Mouse (Mus musculus): ENCODE results near the gene Trim7.
"Not testable (repeated sequence)": the region's sequence is repeated elsewhere in the genome, so short reads cannot be mapped to it uniquely, and the experiment has no call there.

Trim7 gene

DNA sequence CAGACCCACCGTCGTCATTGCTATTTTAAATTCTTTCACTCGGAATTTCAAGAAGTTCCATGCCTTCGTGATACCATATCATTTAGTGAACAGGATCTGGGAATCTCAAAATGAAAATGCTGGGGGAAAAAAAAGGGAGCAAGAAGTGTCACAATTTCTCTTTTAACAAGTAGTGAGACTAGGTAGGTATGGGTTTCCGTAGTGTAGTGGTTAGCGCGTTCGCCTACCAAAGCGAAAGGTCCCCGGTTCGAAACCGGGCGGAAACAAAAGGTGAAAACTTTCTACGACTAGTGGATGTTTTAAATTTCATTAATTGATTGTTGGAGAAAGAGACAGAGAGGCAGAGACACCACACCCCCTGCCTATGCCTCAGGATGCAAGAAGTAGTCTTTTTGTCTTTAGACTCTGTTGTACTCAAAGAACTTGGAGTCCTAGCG, 2.4 kb upstream of the Trim7 start:
- DNase-seq (ENCODE audit: low read depth in 2 of 2, low spot score in 2 of 2), result peak; percentile 73 to 75

DNA sequence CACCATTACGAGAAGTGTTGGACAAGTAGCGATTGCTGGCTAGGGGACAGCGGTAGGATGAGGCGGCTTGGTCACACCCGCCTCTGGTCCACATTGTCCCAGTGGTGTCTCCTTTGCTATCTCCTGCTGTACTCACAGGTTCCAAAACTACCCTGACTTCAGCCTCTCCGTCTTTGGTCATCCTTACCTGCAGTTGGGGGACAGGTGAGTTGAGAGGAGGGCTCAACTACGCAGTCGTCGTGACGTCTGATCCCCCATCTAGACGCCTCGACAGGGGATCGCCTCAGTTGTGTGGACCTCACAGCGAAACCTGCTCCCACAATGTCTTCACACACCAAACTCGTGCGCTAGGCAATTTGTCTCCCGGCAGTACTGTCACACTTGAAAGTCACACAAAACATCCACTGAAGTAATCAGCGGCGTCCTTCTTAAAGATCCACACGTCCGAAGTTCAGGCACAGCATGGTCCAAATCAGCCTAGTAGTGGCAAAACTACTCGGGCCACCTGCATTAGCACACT, 1.6 kb upstream of the Trim7 start:
- DNase-seq (ENCODE audit: low read depth in 2 of 2, low spot score in 2 of 2), result no peak

DNA sequence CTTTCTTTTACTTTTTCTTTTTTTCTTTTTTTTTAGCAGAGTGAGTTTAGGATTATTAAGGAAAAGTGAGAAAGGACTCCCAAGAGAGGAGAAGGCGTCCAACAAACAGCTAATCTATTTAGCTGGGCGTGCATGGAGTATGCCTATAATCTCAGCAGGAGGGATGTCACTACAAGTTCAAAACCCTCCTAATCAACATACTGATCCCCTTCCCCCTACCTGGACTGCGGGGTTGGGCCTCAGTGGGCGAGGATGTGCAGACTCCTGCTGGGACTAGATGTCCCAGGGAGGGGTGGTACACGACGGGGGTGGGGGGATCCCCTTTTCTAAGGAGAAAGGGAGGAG, 784 bp downstream of the Trim7 start:
- no peak for DNase-seq (ENCODE audit: low read depth in 2 of 2, low spot score in 2 of 2)

DNA sequence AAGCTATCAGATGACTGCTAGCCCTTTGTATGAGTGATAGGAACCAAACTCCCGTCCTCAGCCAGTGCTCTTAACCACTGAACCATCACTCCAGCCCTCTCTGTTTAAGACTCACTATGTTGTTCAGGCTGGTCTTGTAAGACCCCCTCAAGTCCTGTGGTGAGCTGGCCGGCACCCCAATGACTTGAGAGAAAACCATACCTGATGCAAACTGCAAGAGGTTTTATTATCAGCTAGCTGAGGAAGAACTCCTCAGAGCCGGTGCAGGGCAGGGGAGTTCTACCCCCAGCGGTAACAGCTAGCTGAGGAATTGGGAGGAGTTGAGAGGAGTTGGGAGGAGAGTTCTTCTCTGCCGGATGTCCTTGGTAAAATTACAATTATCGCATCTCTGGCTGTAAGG, 2.0 kb downstream of the Trim7 start:
- DNase-seq (ENCODE audit: low read depth in 2 of 2, low spot score in 2 of 2), result no peak

DNA sequence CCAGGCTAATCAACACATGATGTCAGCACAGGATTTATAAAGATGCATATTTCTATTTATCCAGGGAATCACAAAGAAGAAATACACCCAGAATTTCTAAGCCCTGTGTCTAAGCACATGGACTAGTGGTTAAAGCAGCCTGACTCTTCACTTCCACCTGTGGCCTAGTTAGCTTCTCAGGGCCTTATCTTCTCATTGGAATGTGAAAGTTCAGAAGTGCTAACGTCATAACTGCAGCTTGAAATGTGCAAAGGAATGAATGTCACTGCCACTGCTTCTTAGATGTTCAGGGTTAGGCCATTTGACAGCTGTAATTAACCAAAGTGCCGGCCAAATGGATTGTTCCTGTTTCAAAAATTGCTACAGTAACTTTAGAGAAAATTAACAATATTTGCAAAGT, 4.3 kb downstream of the Trim7 start:
- no peak for DNase-seq (ENCODE audit: low read depth in 2 of 2, low spot score in 2 of 2)

DNA sequence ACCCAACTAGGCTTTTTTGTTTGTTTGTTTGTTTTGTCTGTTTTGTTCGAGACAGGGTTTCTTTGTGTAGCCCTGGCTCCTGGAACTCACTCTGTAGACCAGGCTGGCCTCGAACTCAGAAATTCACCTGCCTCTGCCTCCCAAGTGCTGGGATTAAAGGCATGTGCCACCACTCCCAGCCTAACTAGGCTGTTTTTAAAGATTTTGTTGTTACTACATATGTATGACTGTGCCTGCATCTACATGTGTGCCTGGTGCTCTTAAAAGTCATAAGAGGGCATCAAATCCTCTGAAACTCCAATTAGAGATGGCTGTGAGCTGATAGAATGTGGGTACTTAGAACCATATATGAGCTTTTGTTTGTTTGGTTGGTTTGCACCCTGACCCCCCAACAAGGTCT, 5.3 kb downstream of the Trim7 start:
- no peak for DNase-seq (ENCODE audit: low read depth in 2 of 2, low spot score in 2 of 2)

DNA sequence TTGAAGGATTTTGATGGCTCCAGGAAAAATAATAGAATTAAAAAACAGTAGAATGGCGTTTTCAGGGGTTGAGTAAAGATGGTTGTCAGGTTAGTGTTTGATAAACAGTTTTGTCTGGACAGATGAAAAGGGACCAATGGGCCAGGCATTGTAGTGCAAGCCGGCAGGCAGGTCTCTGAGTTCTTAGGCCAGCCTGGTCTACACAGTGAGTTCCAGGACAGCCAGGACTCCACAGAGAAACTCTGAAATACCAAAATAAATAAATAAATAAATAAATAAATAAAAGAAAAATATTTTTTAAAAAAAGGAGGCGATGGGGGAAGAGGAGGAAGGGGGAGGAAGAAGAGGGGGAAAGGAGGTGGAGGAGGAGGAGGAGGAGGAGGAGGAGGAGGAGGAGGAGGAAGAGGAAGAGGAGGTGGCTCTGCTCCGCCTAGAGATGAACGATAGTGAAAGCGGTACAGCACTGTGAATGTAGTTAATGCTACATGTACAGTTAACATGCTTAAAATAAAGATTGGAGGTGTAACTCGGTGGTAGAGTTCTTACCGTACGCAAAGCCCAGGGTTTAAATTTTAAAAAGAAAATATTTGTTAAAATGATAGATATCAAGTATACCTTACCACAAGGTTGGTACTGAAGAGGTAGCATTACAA, 7.3 kb downstream of the Trim7 start:
- no peak for DNase-seq (ENCODE audit: low read depth in 2 of 2, low spot score in 2 of 2)

DNA sequence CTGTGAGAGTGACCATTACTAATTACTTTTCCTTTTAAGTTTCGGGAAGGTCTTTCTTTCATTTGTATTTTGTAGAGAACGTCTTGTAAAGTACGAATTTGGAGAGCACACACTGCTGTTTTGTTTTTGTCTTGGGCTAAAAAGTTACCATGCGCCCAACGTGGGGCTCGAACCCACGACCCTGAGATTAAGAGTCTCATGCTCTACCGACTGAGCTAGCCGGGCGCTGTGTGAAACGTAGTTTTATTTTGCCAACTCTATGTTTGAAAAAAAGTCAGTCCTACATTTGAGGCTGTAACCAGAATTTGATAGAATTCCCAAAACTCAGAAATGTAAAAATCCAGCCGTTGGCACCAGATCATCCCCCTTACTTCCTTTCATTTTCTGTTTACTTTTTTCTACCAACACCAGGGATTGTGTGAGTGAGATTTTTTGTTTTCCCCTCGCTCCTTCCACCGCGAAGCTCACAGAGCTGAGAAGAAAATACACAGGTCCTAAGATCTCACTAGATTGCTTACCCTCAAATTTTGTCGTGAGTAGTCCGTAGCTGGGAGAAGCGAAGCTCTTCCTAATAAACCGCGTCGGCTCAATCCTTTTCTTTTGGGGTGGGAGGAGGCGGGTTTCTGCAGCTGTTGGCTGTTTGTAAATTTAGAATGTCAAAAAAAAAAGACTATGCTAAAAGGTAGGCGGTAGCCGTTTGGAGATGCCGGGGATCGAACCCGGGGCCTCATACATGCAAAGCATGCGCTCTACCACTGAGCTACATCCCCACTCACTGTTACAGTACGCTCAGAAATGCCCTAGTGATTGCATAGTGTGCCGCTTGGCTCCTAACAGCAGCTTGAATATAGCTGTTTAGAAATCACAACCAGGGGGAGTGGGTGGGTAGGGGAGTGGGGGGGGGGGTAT, 8.0 kb downstream of the Trim7 start:
- DNase-seq (ENCODE audit: low read depth in 2 of 2, low spot score in 2 of 2), result peak; percentile 89 to 93

DNA sequence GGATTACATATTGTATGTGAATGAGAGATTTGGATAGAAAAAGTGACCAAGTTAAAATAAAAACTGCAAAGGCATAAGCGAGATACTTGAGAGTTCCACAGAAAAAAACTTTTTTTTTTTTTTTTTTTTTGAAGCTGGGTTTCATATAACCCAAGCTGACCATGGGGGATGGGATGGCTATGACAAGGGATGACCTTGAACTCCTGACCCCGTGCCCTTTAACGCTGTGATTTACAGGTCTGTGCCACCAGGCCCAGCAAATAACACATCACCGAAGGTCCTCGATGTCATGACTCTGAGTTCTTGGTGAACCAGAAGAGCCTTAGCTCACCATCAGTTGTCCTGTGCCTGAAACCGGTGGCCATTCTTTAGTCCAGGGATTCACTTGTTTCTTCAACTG, 10.0 kb downstream of the Trim7 start:
- DNase-seq (ENCODE audit: low read depth in 2 of 2, low spot score in 2 of 2), result no peak

DNA sequence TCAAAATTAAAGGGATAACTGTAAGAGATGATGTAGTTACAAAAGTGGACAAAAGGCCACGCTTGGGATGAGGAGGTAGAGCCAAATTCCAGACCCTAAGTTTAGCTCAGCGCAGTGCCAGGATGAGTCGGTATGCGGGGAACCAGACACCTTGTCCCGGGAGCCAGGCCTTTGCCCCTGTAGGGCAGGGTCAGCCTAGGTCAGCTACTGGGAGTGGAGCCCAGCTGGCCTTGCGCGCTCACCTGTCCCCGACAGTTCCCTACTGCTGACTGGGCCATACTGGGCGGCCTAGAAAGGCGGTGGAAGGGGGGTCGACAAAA, 11.0 kb downstream of the Trim7 start:
- no peak for DNase-seq (ENCODE audit: low read depth in 2 of 2, low spot score in 2 of 2)

DNA sequence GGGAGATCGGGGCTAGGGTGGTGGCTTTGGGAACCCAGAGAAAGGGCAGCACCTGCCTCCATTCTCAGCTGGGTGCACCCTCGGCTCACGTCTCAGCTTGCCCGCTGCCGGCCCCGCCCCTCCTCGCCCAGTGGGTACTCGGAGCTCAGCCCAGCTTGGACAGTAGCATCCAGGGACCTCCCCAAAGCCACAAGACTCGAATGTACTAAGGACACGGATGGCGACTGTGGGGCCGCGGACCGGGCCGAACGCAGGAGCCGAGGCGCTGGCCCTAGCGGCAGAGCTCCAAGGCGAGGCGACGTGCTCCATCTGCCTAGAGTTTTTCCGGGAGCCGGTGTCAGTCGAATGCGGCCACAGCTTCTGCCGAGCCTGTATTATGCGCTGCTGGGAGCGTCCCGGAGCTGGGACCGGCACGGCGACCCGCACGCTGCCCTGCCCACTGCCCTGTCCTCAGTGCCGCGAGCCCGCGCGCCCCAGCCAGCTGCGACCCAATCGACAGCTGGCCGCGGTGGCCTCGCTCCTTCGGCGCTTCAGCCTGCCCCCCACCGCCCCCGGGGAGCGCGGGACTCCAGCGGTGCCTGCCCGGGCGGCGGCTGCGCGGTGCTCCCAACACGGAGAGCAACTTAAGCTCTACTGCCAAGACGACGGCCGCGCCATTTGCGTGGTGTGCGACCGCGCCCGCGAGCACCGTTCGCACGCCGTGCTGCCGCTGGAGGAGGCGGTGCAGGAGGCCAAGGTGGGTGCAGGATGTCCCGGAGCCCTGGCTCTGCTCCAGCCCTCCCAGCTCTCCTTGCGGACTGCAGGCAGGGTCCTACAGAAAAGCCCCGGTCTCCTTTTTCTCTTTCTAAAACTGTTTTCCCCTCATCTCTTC, 11.6 kb downstream of the Trim7 start:
- peak; percentile 47 to 52 for DNase-seq (ENCODE audit: low read depth in 2 of 2, low spot score in 2 of 2)

DNA sequence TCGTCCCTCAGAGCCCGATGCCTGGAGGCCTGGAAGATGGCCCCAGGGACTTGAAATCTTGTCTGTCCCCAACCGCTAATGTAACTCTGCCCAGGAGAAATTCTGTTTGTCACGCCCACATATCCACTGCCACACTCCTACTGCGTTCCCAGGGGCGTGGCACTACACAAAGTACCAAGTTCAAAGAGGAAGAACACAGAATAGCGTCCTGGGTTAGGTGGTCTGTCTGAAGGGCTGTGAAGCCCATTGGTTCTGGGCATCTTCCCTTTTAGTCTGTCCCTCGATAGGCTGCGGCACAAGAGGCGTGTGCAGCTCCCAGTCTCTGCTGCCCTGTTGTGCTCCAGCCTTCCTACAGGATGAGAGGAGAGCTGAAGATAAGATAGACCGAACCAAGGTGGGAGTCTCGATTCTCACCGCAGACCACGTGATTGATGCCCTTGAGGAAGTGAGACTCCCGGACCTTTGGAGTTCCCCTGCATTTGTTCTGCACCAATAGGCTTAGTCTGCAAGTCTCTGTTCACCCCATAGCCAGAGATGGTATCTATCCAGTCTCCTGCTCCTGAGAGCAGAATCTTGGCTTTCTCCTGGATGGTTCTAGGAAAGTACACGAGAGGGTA, 12.3 kb downstream of the Trim7 start:
- peak in 1 of 2 experiments; percentile 33 for DNase-seq (ENCODE audit: low read depth in 2 of 2, low spot score in 2 of 2)

DNA sequence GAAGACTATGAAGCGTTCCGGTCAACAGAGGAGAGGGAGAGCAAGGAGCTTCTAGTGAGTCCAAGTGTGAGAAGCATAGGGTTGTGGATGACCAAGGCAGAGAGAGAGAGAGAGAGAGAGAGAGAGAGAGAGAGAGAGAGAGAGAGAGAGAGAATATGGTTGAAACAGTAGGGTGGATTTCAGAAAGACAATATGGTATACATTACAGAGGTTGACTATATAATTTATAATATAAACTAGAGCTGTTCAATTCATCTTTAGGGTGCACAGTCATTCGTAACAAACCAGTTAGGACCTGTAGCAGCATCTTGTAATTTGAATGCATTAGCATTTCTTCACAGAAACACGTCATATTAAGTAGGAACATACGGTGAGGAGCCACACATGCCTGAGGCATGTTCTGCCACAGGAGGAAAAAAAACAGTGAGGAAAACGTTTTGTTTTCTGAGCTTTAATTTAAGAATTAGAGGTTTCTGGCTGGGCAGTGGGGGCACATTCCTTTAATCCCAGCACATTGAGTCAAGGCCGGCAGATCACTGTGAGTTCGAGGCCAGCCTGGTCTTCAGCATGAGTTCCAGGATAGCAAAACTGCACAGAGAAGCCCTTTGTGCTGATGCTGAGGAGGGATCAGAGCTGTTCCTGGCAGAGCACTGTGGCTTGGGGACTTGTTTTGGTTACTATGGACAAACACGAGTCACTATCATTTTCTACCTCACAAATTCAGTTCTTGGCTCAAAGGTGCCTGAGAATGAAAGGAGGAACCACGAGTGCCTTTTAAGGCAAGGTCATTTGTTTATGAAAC, 13.1 kb downstream of the Trim7 start:
- no peak for DNase-seq (ENCODE audit: low read depth in 2 of 2, low spot score in 2 of 2)

DNA sequence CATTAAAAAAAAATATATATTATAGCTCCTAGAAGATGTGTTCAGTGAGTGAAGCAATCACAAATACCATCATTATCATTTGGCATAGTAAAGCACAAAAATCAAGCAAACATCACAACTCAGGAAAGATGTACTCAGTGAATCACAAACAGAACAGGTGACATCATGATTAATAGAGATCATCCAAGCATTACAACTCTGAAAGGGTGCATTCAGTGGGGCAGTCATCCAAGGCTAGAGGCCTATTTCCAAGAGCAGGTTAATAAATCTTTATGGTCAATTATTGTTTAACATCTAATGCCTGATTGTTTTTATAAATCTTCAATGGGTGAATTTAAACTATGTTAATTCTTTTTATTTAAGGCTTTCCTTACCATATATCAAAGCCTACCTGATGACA, 14.9 kb downstream of the Trim7 start:
- DNase-seq (ENCODE audit: low read depth in 2 of 2, low spot score in 2 of 2), result no peak

DNA sequence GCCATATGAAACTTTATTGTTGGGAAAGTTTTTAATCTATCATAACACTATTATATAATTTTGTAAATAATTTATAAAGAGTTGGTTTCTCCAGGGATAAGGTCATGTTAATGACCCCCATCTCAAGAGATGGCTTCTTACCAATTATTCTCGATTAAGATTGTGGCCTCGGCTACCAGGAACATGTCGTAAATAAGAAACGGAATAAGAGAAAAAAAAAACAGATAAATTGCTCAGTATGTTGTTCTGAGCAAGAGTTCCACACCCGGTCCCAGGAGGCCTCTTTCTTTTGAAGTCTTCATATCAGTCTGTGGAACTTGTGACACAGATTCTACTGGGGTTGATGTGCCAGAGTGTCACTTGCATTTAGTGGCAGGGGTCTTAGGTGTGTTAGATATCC, 15.3 kb downstream of the Trim7 start:
- no peak for DNase-seq (ENCODE audit: low read depth in 2 of 2, low spot score in 2 of 2)

DNA sequence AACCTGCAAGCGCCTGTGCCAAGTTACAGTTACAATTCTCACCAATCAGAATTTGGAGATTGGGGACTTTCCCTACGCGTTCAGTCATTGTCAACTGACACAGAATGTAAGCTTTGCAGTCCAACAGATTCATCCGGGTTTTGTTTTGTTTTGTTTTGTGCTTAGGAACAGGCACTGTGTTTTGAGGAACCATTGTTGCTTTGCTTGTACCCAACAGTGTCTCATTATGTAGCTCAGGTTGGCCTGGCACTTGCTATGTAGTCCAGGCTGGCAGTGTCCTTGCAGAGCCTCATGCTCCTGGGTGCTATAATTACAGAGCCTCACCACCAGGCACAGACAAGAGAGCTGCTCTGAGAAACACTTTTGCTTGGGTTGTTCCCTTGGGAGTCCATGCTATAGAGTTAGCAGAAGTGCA, 16.4 kb downstream of the Trim7 start:
- DNase-seq (ENCODE audit: low read depth in 2 of 2, low spot score in 2 of 2), result no peak

DNA sequence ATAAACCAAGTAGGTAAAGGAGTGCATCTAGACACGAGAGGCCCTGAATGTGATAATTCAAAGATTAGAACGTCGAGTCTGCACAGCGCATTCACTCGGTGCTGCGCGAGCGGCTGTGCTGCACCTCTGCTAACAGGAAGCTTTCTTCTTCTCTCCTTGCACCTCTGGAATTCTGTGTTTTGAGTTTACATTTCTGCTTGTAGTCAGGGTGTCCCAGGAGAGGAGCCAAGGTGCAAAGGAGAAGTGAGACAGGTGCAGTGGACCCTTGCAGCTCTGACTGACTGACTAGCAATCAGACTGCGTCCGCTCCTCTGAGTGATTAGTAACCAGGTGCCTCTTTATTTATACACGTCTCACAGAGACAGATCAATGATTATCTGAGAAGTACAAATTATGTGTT, 17.3 kb downstream of the Trim7 start:
- no peak for DNase-seq (ENCODE audit: low read depth in 2 of 2, low spot score in 2 of 2)

DNA sequence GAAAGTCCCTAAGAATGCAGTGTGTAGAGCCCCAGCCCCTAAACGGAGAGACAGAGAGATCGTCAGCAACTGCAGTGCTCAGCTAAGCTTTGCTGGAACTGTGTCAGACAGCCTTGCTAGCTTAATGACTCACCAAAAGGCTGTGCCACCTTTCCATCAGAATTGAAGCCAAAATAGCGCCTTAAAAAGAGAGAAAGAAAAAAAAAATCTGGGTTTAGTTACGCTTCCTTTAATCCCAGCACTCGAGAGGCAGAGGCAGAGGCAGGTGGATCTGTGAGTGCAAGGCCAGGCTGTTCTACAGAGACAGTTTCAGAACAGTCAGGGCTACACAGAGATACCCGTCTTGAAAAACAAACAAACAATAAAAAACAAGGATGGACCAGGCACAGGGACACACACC, 18.4 kb downstream of the Trim7 start:
- no peak for DNase-seq (ENCODE audit: low read depth in 2 of 2, low spot score in 2 of 2)

DNA sequence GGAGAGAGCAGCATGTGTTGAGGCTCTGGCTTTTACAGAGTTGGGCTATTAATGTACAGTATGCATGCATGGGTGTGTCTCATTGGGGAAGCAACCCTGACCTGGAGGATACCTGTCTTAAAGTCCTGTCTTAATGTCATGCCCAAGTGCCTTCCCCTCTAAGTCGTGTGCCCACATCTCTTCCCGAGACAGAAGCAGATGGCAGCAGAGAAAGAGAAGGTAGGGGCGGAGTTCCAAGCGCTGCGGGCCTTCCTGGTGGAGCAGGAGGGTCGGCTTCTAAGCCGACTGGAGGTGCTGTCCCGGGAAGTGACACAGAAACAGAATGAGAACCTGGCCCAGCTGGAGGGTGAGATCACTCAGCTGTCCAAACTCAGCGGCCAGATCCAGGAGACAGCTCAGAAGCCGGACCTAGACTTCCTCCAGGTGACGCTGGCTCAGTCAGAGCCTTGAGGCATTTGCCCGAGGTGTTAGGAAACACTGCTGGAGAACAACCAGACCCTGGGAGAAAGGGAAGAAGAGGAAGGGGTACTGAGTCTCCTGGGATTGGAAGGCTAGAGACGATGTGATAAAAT, 19.4 kb downstream of the Trim7 start:
- no peak for DNase-seq (ENCODE audit: low read depth in 2 of 2, low spot score in 2 of 2)

DNA sequence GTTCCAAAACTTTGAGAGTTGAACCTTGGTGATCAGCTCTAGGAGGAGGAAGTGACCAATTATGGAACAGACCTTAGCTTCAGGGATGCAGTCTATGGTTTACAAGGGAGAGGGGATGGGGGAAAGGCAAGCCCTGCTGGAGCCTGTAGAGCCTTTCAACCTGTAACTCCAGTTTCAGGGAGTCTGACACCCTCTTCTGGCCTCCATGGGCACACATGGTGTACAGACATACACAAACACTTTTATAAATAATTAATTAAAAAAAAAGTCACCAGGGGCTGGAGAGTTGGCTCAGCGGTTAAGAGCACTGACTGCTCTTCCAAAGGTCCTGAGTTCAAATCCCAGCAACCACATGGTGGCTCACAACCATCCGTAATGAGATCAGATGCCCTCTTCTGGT, 20.4 kb downstream of the Trim7 start:
- DNase-seq (ENCODE audit: low read depth in 2 of 2, low spot score in 2 of 2), result not testable (repeated sequence)
